Mouse (Mus musculus) liver, embryonic 13.5 days (tissue): ENCODE data around the gene Gm10184. TPM values are rescaled to one million over a fixed set of nuclear protein-coding genes. Genes with fewer than 3 reads are reported as not detected.
"Not testable (repeated sequence)": the region's sequence is repeated elsewhere in the genome, so short reads cannot be mapped to it uniquely, and the experiment has no call there.

Experiments
- ATAC-seq: fragments of 200-750 bp; cut with Nextera tagmentation; 2 replicates; pipeline ENCODE4 v1.8.0; 2017; ENCODE audit warnings: low read depth, mild to moderate bottlenecking, moderate number of reproducible peaks, moderate library complexity
- DNase-seq: peaks from one replicate; pipeline ENCODE4 v3.0.0; 2022
- H3K27ac ChIP-seq: fragments of 300-500 bp; sonication (generic); 2 replicates; pipeline ENCODE4 v1.5.1; 2015; ENCODE audit warnings: moderate library complexity, mild to moderate bottlenecking, inconsistent platforms
- H3K27me3 ChIP-seq: fragments of 300-500 bp; sonication (generic); 2 replicates; pipeline ENCODE4 v1.6.1; 2015; ENCODE audit warnings: mild to moderate bottlenecking, inconsistent platforms
- H3K36me3 ChIP-seq: fragments of 300-500 bp; sonication (generic); 2 replicates; pipeline ENCODE4 v1.6.1; 2015; ENCODE audit warnings: mild to moderate bottlenecking, inconsistent platforms
- H3K4me1 ChIP-seq: fragments of 300-500 bp; sonication (generic); replicated peaks from 2 replicates; pipeline ENCODE4 v1.6.1; 2015; ENCODE audit warnings: inconsistent platforms
- H3K4me2 ChIP-seq: fragments of 300-500 bp; sonication (generic); 2 replicates; pipeline ENCODE4 v1.6.1; 2015; ENCODE audit warnings: inconsistent platforms, mild to moderate bottlenecking, moderate library complexity
- H3K4me3 ChIP-seq: fragments of 300-500 bp; sonication (generic); replicated peaks from 2 replicates; pipeline ENCODE4 v1.5.1; 2015; ENCODE audit warnings: mild to moderate bottlenecking, inconsistent platforms
- H3K9ac ChIP-seq: fragments of 300-500 bp; sonication (generic); 2 replicates; pipeline ENCODE4 v1.6.1; 2015; ENCODE audit warnings: mild to moderate bottlenecking, inconsistent platforms
- H3K9me3 ChIP-seq: fragments of 300-500 bp; sonication (generic); replicated peaks from 2 replicates; pipeline ENCODE4 v1.6.1; 2016; ENCODE audit warnings: inconsistent platforms
- WGBS: fragments of 180-500 bp; shearing (Covaris S2); methylation state at CpG from one replicate; pipeline ENCODE4 v1.1.7; 2015; ENCODE audit not compliant: insufficient replicate concordance; 5-methylcytosine and 5-hydroxymethylcytosine counted together
- polyA plus RNA-seq: library from polyadenylated mRNA; unstranded; fragments of >200 nt; fragmentation: Nextera tagmentation; extraction: Ambion mirVana; gene quantifications from 2 replicates; pipeline ENCODE4 v1.2.1, GENCODE M21; 2015

Gene Gm10184
- polyA plus RNA-seq = 48.5 and 62.5 TPM in 2 replicates

- no peak within 1 kb of the TSS for H3K27ac ChIP-seq
- DNase-seq (no peak), ATAC-seq (no peak)
- no peaks in the 10 kb centered on the region for H3K27me3 ChIP-seq
- 83% methylated on average over 6 of the region's 6 CpGs for WGBS
- H3K4me1 ChIP-seq = no peaks in the 10 kb centered on the region
- H3K9ac ChIP-seq = no peak within 1 kb of the TSS
- no peaks in the 10 kb centered on the region for H3K36me3 ChIP-seq
- no peak within 1 kb of the TSS for H3K4me3 ChIP-seq
- H3K9me3 ChIP-seq = no peaks in the 10 kb centered on the region
- no peak within 1 kb of the TSS for H3K4me2 ChIP-seq
These were observed at the start of gene Gm10184 for GRCm38 (mm10) chr17:89910349-89910748. Gm10184 (minus strand) TSS chr17:89910449.

DNA sequence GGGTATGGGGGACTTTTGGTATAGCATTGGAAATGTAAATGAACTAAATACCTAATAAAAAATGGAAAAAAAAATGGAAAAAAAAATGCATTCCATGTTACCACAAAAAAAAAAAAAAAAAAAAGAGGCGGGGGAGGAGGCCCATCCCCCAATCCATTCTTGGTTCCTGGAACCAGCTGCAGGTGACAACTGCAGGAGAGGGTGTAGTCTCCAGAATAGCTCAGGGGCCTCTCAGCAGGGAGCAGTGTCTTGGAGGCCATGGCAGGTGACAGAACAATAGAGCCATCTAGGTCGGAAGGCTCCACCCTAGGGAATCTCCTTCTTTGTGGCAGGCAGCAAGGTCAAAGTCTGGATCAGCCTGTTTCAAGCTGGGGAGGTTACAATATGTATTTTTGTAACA is 23.7 kb upstream of the Gm10184 start:
- DNase-seq (no peak), ATAC-seq (no peak)
- Histone ChIP-seq H3K27ac (no peak overlapping the region), H3K27me3 (no peaks in the 10 kb centered on the region), H3K4me3 (no peak overlapping the region), H3K4me1 (no peaks in the 10 kb centered on the region), H3K9me3 (no peaks in the 10 kb centered on the region), H3K4me2 (no peak overlapping the region), H3K9ac (no peak overlapping the region), H3K36me3 (no peaks in the 10 kb centered on the region)
- WGBS = 63% methylated on average over 2 of the region's 2 CpGs

DNA sequence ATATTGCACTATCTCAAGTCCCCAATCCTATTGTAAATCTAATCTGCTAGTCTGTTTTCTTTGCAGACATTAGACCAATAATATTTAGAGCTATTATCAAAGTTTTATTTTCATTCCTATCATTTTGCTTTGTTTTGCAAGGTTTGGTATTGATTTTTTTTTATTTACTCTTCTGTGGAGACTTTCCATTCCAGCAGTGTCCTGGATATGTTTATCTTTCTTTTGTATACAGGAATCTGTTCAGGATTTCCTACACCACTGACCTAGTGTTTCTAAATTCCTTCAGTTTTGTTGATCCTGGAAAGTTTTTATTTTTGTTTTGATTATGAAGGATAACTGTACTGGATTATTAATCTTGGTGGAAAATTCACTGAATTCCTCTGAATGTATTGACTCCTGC is 2.6 kb downstream of the Gm10184 start:
- Histone ChIP-seq H3K9ac (no peak overlapping the region), H3K4me3 (no peak overlapping the region), H3K27me3 (no peaks in the 10 kb centered on the region), H3K9me3 (no peaks in the 10 kb centered on the region), H3K27ac (no peak overlapping the region), H3K4me1 (no peaks in the 10 kb centered on the region), H3K4me2 (no peak overlapping the region), H3K36me3 (no peaks in the 10 kb centered on the region)
- DNase-seq (no peak), ATAC-seq (no peak)

GRCm38 (mm10) chr17:89904701-89905100 is 5.5 kb downstream of the Gm10184 start:
- H3K9me3 ChIP-seq, H3K4me3 ChIP-seq, H3K9ac ChIP-seq, H3K4me1 ChIP-seq, H3K36me3 ChIP-seq, H3K4me2 ChIP-seq, H3K27ac ChIP-seq, DNase-seq, ATAC-seq, H3K27me3 ChIP-seq: not testable (repeated sequence)
- WGBS = 72% methylated on average over 5 of the region's 5 CpGs

DNA sequence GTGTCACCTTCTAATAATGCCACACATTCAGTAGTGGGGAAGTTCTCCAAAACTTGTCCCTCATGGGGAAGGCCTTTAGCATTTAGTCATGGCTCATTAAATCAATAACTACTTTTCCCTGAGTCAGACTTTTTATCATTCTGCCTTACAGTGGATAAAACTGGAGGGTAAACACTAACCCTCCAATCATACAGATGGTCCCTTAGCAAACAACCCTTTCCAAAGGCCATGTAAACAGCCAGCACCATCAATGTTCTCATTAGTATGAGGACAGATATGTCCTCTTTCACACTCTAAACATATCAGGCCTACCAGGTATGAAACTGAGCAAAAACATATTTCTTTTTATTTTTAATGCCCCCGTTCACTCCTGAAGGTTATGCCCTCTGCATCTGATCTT is 7.5 kb downstream of the Gm10184 start:
- Histone ChIP-seq H3K4me2 (no peak overlapping the region), H3K4me1 (no peaks in the 10 kb centered on the region), H3K9me3 (no peaks in the 10 kb centered on the region), H3K27ac (no peak overlapping the region), H3K36me3 (no peaks in the 10 kb centered on the region), H3K9ac (no peak overlapping the region), H3K27me3 (no peaks in the 10 kb centered on the region), H3K4me3 (no peak overlapping the region)
- ATAC-seq (no peak), DNase-seq (no peak)
- 71% methylated on average over 1 of the region's 1 CpGs for WGBS

DNA sequence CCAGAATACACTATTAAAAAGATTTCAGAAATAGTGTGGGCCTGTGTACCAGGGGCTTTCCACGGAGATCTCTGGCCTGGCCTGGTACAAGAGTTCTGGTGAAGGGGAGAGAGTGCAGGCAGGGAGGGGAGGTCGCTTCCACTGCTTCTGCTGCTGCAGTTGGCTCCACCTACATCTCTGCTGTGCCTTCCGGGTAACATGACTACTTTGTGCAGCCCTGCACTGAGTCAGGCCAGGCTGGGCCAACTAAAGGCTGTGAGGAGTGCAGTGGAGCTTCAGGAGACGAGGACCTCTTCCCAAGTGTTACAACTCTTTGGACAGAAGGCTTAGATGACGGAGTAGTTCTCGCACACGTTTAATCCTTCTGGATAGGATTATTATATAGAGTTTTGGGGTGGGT is 9.6 kb downstream of the Gm10184 start:
- Histone ChIP-seq H3K9me3 (no peaks in the 10 kb centered on the region), H3K4me1 (no peaks in the 10 kb centered on the region), H3K36me3 (no peaks in the 10 kb centered on the region), H3K4me2 (no peak overlapping the region), H3K27me3 (no peaks in the 10 kb centered on the region), H3K27ac (no peak overlapping the region), H3K9ac (no peak overlapping the region), H3K4me3 (no peak overlapping the region)
- DNase-seq = no peak
- 49% methylated on average over 7 of the region's 7 CpGs for WGBS
- ATAC-seq = no peak

DNA sequence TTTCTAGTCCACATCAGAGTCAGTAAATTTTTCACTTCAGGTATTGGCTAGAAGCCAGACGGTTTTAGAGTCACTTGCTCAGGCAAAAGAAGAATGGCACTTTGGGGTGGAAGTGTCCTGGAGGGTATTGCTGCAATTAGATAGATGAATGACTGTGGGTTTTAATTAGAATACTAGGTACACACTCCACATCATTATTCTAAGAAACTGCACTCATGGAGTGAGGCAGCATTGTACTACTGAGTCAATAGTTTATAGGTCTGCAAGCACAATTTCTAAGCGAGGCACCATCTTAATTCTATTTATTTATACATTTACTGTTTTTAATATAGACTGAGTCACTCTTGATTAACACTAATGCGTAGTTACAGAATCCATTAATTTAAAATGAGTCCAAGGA is 10.4 kb downstream of the Gm10184 start:
- H3K27me3 ChIP-seq = no peaks in the 10 kb centered on the region
- DNase-seq (no peak), ATAC-seq (no peak)
- no peaks in the 10 kb centered on the region for H3K4me1 ChIP-seq
- H3K9ac ChIP-seq = no peak overlapping the region
- no peak overlapping the region for H3K4me3 ChIP-seq
- no peaks in the 10 kb centered on the region for H3K36me3 ChIP-seq
- WGBS = 45% methylated on average over 3 of the region's 3 CpGs
- no peak overlapping the region for H3K27ac ChIP-seq
- no peak overlapping the region for H3K4me2 ChIP-seq
- H3K9me3 ChIP-seq = no peaks in the 10 kb centered on the region

GRCm38 (mm10) chr17:89864996-89865395 is 45.3 kb downstream of the Gm10184 start:
- Histone ChIP-seq H3K27me3 (no peaks in the 10 kb centered on the region), H3K36me3 (no peaks in the 10 kb centered on the region), H3K9me3 (no peaks in the 10 kb centered on the region), H3K27ac (no peak overlapping the region), H3K9ac (no peak overlapping the region), H3K4me1 (no peaks in the 10 kb centered on the region), H3K4me3 (no peak overlapping the region), H3K4me2 (no peak overlapping the region)
- WGBS = 59% methylated on average over 3 of the region's 3 CpGs
- ATAC-seq (no peak), DNase-seq (no peak)
